Comparison of ENCODE assay signal across 7 mouse cellular contexts in the genomic region with DNA sequence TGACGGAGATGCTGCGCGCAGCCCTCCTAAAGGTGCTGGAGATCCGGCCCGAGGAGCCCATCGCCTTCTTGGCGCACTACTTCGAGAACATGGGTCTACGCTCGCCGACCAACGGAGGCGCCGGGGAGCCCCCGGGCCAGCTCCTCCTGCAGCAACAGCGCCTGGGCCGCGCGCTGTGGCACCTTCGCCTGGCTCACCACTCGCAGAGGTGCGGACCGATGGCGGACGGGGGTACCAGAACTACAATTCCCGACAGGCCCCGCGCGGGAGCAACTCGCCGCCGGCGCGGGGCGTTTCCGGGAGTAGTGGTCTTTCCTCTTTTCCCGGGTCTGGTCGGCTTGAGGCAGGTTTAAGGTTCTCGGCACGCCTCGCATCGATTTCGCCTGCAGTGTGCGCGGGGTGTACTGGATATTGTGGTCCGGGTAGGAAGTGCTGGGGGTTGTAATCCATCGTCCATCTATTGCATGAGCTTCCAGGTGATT. TPM values are rescaled to one million over a fixed set of nuclear protein-coding genes. Genes with fewer than 3 reads are reported as not detected.
DNase-seq lines count a peak whose midpoint lies in the region; ATAC-seq and TF ChIP-seq lines count a peak whose summit lies in the region.

No protein-coding gene starts in this region.

- intact Hi-C loops in gastrocnemius, postnatal 14 days (cut with DNase I; ENCODE audit: low total_unique reads): no loop called here

- WGBS in intestine, embryonic 15.5 days: under 1% methylated on average over 47 of the region's 47 CpGs
- WGBS in limb, embryonic 11.5 days: 0% methylated on average over 47 of the region's 47 CpGs
- under 1% methylated on average over 47 of the region's 47 CpGs for WGBS in midbrain, embryonic 12.5 days
- under 1% methylated on average over 47 of the region's 47 CpGs for WGBS in spleen, adult 2 months

- peak overlapping the region; percentile 74 for H3K4me2 ChIP-seq in intestine, embryonic 15.5 days (replicated peaks)
- H3K4me2 ChIP-seq in limb, embryonic 11.5 days (ENCODE audit: low read depth, severe bottlenecking): peak overlapping the region; percentile 91
- H3K4me2 ChIP-seq in midbrain, embryonic 12.5 days (replicated peaks): peak overlapping the region; percentile 89

- peak; percentile 73 for ATAC-seq in intestine, embryonic 15.5 days
- peak; percentile 49; the same call in 1 of the 2 replicates for ATAC-seq in limb, embryonic 11.5 days (ENCODE audit: insufficient number of reproducible peaks, low FRiP score, low TSS enrichment, low read depth)
- ATAC-seq in midbrain, embryonic 12.5 days (ENCODE audit: low FRiP score, low read depth): peak; percentile 72

- H3K36me3 ChIP-seq in intestine, embryonic 15.5 days: no peaks in the 10 kb centered on the region
- peaks cover 3% of the 10 kb centered on the region; the same call in 1 of the 2 replicates for H3K36me3 ChIP-seq in limb, embryonic 11.5 days (ENCODE audit: control insufficient read depth, insufficient read depth, low read length)
- peaks cover 5% of the 10 kb centered on the region; the same call in 1 of the 2 replicates for H3K36me3 ChIP-seq in midbrain, embryonic 12.5 days
- H3K36me3 ChIP-seq in spleen, adult 2 months (ENCODE audit: control insufficient read depth, insufficient read depth, low read length): peaks cover 2% of the 10 kb centered on the region; the same call in 1 of the 2 replicates

- H3K9ac ChIP-seq in intestine, embryonic 15.5 days: peak overlapping the region; percentile 75
- H3K9ac ChIP-seq in limb, embryonic 11.5 days (ENCODE audit: low read length): peak overlapping the region; percentile 95
- peak overlapping the region; percentile 84 for H3K9ac ChIP-seq in midbrain, embryonic 12.5 days (replicated peaks)

- DNase-seq in adrenal gland, adult 2 months: peak; percentile 79
- peak; percentile 76 for DNase-seq in gastrocnemius, postnatal 14 days
- peak; percentile 91 for DNase-seq in limb, embryonic 11.5 days (ENCODE audit: low spot score)
- DNase-seq in spleen, adult 2 months (ENCODE audit: low read depth in 1 of 2, low spot score in 2 of 2): peak in 1 of 2 experiments; percentile 78

- no peak for TF ChIP-seq CTCF in cortical plate, adult 2 months (IDR thresholded peaks at IDR 0.05; ENCODE audit: extremely low read depth, insufficient read depth, low read length)
- TF ChIP-seq CTCF in spleen, adult 2 months (IDR thresholded peaks at IDR 0.05; ENCODE audit: extremely low read depth, insufficient read depth, insufficient read length, insufficient replicate concordance): no peak

- H3K9me3 ChIP-seq in intestine, embryonic 15.5 days: no peaks in the 10 kb centered on the region
- H3K9me3 ChIP-seq in limb, embryonic 11.5 days (ENCODE audit: control insufficient read depth, low read length): no peaks in the 10 kb centered on the region
- no peaks in the 10 kb centered on the region for H3K9me3 ChIP-seq in midbrain, embryonic 12.5 days

- TF ChIP-seq POLR2A in cortical plate, adult 2 months (IDR thresholded peaks at IDR 0.05; ENCODE audit: extremely low read depth, insufficient read depth, low read length): no peak
- no peak for TF ChIP-seq POLR2A in spleen, adult 2 months (IDR thresholded peaks at IDR 0.05; ENCODE audit: low read depth, low read length)

- no peaks in the 10 kb centered on the region for H3K27me3 ChIP-seq in intestine, embryonic 15.5 days (replicated peaks)
- H3K27me3 ChIP-seq in limb, embryonic 11.5 days (ENCODE audit: control insufficient read depth, insufficient read depth, low read length): no peaks in the 10 kb centered on the region
- H3K27me3 ChIP-seq in midbrain, embryonic 12.5 days: no peaks in the 10 kb centered on the region
- no peaks in the 10 kb centered on the region for H3K27me3 ChIP-seq in spleen, adult 2 months (ENCODE audit: control insufficient read depth, insufficient read depth, low read length)

- peak overlapping the region; percentile 45 for H3K4me3 ChIP-seq in cortical plate, adult 2 months (ENCODE audit: insufficient read depth, low read length)
- H3K4me3 ChIP-seq in intestine, embryonic 15.5 days (replicated peaks): peak overlapping the region; percentile 87
- H3K4me3 ChIP-seq in limb, embryonic 11.5 days (ENCODE audit: low read depth, low read length): peak overlapping the region; percentile 98
- peak overlapping the region; percentile 95 for H3K4me3 ChIP-seq in midbrain, embryonic 12.5 days
- H3K4me3 ChIP-seq in spleen, adult 2 months (ENCODE audit: extremely low read depth, insufficient read depth, insufficient read length): peak overlapping the region; percentile 75

- H3K27ac ChIP-seq in cortical plate, adult 2 months (ENCODE audit: insufficient read depth, low read length): peak overlapping the region; percentile 87
- peak overlapping the region; percentile 90 for H3K27ac ChIP-seq in intestine, embryonic 15.5 days
- peak overlapping the region; percentile 95 for H3K27ac ChIP-seq in limb, embryonic 11.5 days (replicated peaks; ENCODE audit: low read depth, low read length)
- H3K27ac ChIP-seq in midbrain, embryonic 12.5 days (replicated peaks): peak overlapping the region; percentile 97
- peak overlapping the region; percentile 83 for H3K27ac ChIP-seq in spleen, adult 2 months (ENCODE audit: insufficient read depth, low read length)

- peaks cover 8% of the 10 kb centered on the region for H3K4me1 ChIP-seq in cortical plate, adult 2 months (ENCODE audit: control insufficient read depth, insufficient read depth, low read length)
- H3K4me1 ChIP-seq in intestine, embryonic 15.5 days (replicated peaks): peaks cover 19% of the 10 kb centered on the region
- H3K4me1 ChIP-seq in limb, embryonic 11.5 days (ENCODE audit: control insufficient read depth, insufficient read depth, low read length): peaks cover 8% of the 10 kb centered on the region
- peaks cover 22% of the 10 kb centered on the region for H3K4me1 ChIP-seq in midbrain, embryonic 12.5 days
- H3K4me1 ChIP-seq in spleen, adult 2 months (ENCODE audit: control insufficient read depth, insufficient read depth, insufficient read length): peaks cover 8% of the 10 kb centered on the region; the same call in 1 of the 2 replicates

RNA-seq across cellular contexts. Expression of a gene that starts 0.4 kb away (rescaled TPM):
- total RNA-seq in adrenal gland, adult 2 months (2021): 10 to 100 TPM; 29.5 to 40.7 TPM
- polyA plus RNA-seq in adrenal gland, adult 2 months (2012; rRNA removed): 147 and 149 TPM in 2 replicates
- polyA plus RNA-seq in cortical plate, adult 2 months (2012; rRNA removed): 87.5 and 88.2 TPM in 2 replicates
- 10 to 100 TPM; 22.6 to 24.0 TPM for total RNA-seq in gastrocnemius, postnatal 14 days (2021)
- polyA plus RNA-seq in intestine, embryonic 15.5 days (2015; fragmentation: Nextera tagmentation; extraction: Ambion mirVana): 62.8 and 63.0 TPM in 2 replicates
- polyA plus RNA-seq in limb, embryonic 11.5 days (2014; fragmentation: Nextera tagmentation; extraction: Ambion mirVana): 67.2 and 70.9 TPM in 2 replicates
- polyA plus RNA-seq in midbrain, embryonic 12.5 days (2016; fragmentation: Nextera tagmentation; extraction: Ambion mirVana): 62.4 and 72.3 TPM in 2 replicates
- 47.9 and 77.7 TPM in 2 replicates for polyA plus RNA-seq in spleen, adult 2 months (2012; rRNA removed)

RNA-seq across cellular contexts. Expression of a gene that starts 5.3 kb away (rescaled TPM):
- not detected for total RNA-seq in adrenal gland, adult 2 months (2021)
- 0.46 TPM in 1 of 2 replicates, not detected in the other for polyA plus RNA-seq in adrenal gland, adult 2 months (2012; rRNA removed)
- polyA plus RNA-seq in cortical plate, adult 2 months (2012; rRNA removed): not detected in 2 replicates
- total RNA-seq in gastrocnemius, postnatal 14 days (2021): not detected
- polyA plus RNA-seq in intestine, embryonic 15.5 days (2015; fragmentation: Nextera tagmentation; extraction: Ambion mirVana): 23.6 and 28.6 TPM in 2 replicates
- polyA plus RNA-seq in limb, embryonic 11.5 days (2014; fragmentation: Nextera tagmentation; extraction: Ambion mirVana): 5.6 and 5.9 TPM in 2 replicates
- 0.60 and 1.7 TPM in 2 replicates for polyA plus RNA-seq in midbrain, embryonic 12.5 days (2016; fragmentation: Nextera tagmentation; extraction: Ambion mirVana)
- polyA plus RNA-seq in spleen, adult 2 months (2012; rRNA removed): 22.0 and 33.9 TPM in 2 replicates

RNA-seq across cellular contexts. Expression of a gene that starts 12.4 kb away (rescaled TPM):
- 100 to 1,000 TPM in 1 of 2 experiments, 10 to 100 TPM in 1; 87.7 to 122 TPM for total RNA-seq in adrenal gland, adult 2 months (2021)
- 174 and 205 TPM in 2 replicates for polyA plus RNA-seq in adrenal gland, adult 2 months (2012; rRNA removed)
- polyA plus RNA-seq in cortical plate, adult 2 months (2012; rRNA removed): 110 TPM in 2 replicates
- 100 to 1,000 TPM; 314 to 321 TPM for total RNA-seq in gastrocnemius, postnatal 14 days (2021)
- 137 and 144 TPM in 2 replicates for polyA plus RNA-seq in intestine, embryonic 15.5 days (2015; fragmentation: Nextera tagmentation; extraction: Ambion mirVana)
- 171 and 175 TPM in 2 replicates for polyA plus RNA-seq in limb, embryonic 11.5 days (2014; fragmentation: Nextera tagmentation; extraction: Ambion mirVana)
- 139 and 156 TPM in 2 replicates for polyA plus RNA-seq in midbrain, embryonic 12.5 days (2016; fragmentation: Nextera tagmentation; extraction: Ambion mirVana)
- polyA plus RNA-seq in spleen, adult 2 months (2012; rRNA removed): 119 and 143 TPM in 2 replicates

RNA-seq across cellular contexts. Expression of a gene that starts 19.2 kb away (rescaled TPM):
- 1 to 10 TPM; 1.0 to 2.2 TPM for total RNA-seq in adrenal gland, adult 2 months (2021)
- polyA plus RNA-seq in adrenal gland, adult 2 months (2012; rRNA removed): 0.52 and 0.55 TPM in 2 replicates
- polyA plus RNA-seq in cortical plate, adult 2 months (2012; rRNA removed): 1.1 and 1.4 TPM in 2 replicates
- total RNA-seq in gastrocnemius, postnatal 14 days (2021): 1 to 10 TPM; 2.3 to 2.9 TPM
- 0.52 and 0.76 TPM in 2 replicates for polyA plus RNA-seq in intestine, embryonic 15.5 days (2015; fragmentation: Nextera tagmentation; extraction: Ambion mirVana)
- polyA plus RNA-seq in limb, embryonic 11.5 days (2014; fragmentation: Nextera tagmentation; extraction: Ambion mirVana): 0.45 and 0.94 TPM in 2 replicates
- 1.4 TPM in 2 replicates for polyA plus RNA-seq in midbrain, embryonic 12.5 days (2016; fragmentation: Nextera tagmentation; extraction: Ambion mirVana)
- 1.7 and 1.8 TPM in 2 replicates for polyA plus RNA-seq in spleen, adult 2 months (2012; rRNA removed)

RNA-seq across cellular contexts. Expression of a gene that starts 24.1 kb away (rescaled TPM):
- total RNA-seq in adrenal gland, adult 2 months (2021): not detected
- polyA plus RNA-seq in adrenal gland, adult 2 months (2012; rRNA removed): not detected in 2 replicates
- 0.15 and 0.17 TPM in 2 replicates for polyA plus RNA-seq in cortical plate, adult 2 months (2012; rRNA removed)
- total RNA-seq in gastrocnemius, postnatal 14 days (2021): 10 to 100 TPM in 1 of 2 experiments, 1 to 10 TPM in 1; 1.1 to 12.4 TPM
- polyA plus RNA-seq in intestine, embryonic 15.5 days (2015; fragmentation: Nextera tagmentation; extraction: Ambion mirVana): not detected in 2 replicates
- polyA plus RNA-seq in limb, embryonic 11.5 days (2014; fragmentation: Nextera tagmentation; extraction: Ambion mirVana): not detected in 2 replicates
- polyA plus RNA-seq in midbrain, embryonic 12.5 days (2016; fragmentation: Nextera tagmentation; extraction: Ambion mirVana): not detected in 2 replicates
- polyA plus RNA-seq in spleen, adult 2 months (2012; rRNA removed): not detected in 2 replicates

Comparison
In these comparisons a context has a peak if more than half of its experiments do, and no peak if none do; other contexts are left out.
1. H3K4me3 ChIP-seq: peak in every context shown above with its lines; median percentile 98 in limb, embryonic 11.5 days; 95 in midbrain, embryonic 12.5 days; 87 in intestine, embryonic 15.5 days; 75 in spleen, adult 2 months; 45 in cortical plate, adult 2 months.